Mouse (Mus musculus) liver, postnatal 0 days (tissue): Measurements from ENCODE around the gene Sco2. TPM values are rescaled to one million over a fixed set of nuclear protein-coding genes. Genes with fewer than 3 reads are reported as not detected.

ENCODE experiments used
- ATAC-seq: fragments of 200-750 bp; cut with Nextera tagmentation; 2 replicates; pipeline ENCODE4 v1.8.0; 2017; ENCODE audit warnings: mild to moderate bottlenecking, moderate library complexity
- DNase-seq: peaks from one replicate; pipeline ENCODE4 v3.0.0-alpha.2; 2016
- H3K27ac ChIP-seq: fragments of 300-500 bp; sonication (generic); 2 replicates; pipeline ENCODE4 v1.5.1; 2014; ENCODE audit warnings: antibody characterized with exemption, moderate library complexity, mild to moderate bottlenecking, low read depth
- H3K27me3 ChIP-seq: fragments of 300-500 bp; sonication (generic); 2 replicates; pipeline ENCODE4 v1.6.1; 2014; ENCODE audit warnings: low read length, control low read depth, mixed read lengths; ENCODE audit not compliant: insufficient read depth
- H3K36me3 ChIP-seq: fragments of 300-500 bp; sonication (generic); replicated peaks from 2 replicates; pipeline ENCODE4 v1.6.1; 2014; ENCODE audit warnings: mild to moderate bottlenecking, control low read depth, low read length, moderate library complexity, mixed read lengths; ENCODE audit not compliant: insufficient read depth
- H3K4me1 ChIP-seq: fragments of 300-500 bp; sonication (generic); 2 replicates; pipeline ENCODE4 v1.6.1; 2014; ENCODE audit warnings: antibody characterized with exemption, mild to moderate bottlenecking, control low read depth; ENCODE audit not compliant: insufficient read depth
- H3K4me2 ChIP-seq: fragments of 300-500 bp; sonication (generic); 2 replicates; pipeline ENCODE4 v1.6.1; 2014; ENCODE audit warnings: low read depth, mild to moderate bottlenecking, low read length, moderate library complexity, mixed read lengths
- H3K4me3 ChIP-seq: fragments of 300-500 bp; sonication (generic); 2 replicates; pipeline ENCODE4 v1.5.1; 2014; ENCODE audit warnings: low read depth, low read length
- H3K9ac ChIP-seq: fragments of 300-500 bp; sonication (generic); replicated peaks from 2 replicates; pipeline ENCODE4 v1.6.1; 2014; ENCODE audit warnings: mild to moderate bottlenecking, moderate library complexity
- H3K9me3 ChIP-seq: fragments of 300-500 bp; sonication (generic); 2 replicates; pipeline ENCODE4 v1.6.1; 2016; ENCODE audit warnings: mild to moderate bottlenecking, control low read depth, low read length, mixed read lengths
- CTCF ChIP-seq: sonication (generic); IDR thresholded peaks from 2 replicates; pipeline ENCODE4 v1.5.1; 2016; ENCODE audit warnings: antibody characterized with exemption, low read depth
- EP300 ChIP-seq: IDR thresholded peaks from 2 replicates; pipeline ENCODE4 v1.6.1; 2016; ENCODE audit warnings: antibody characterized with exemption, low read depth, mild to moderate bottlenecking
- WGBS: fragments of 180-500 bp; shearing (Covaris S2); extraction: QIAGEN DNeasy Blood & Tissue Kit; methylation state at CpG from one replicate; pipeline ENCODE4 v1.1.7; 2014; ENCODE audit not compliant: insufficient replicate concordance; 5-methylcytosine and 5-hydroxymethylcytosine counted together
- polyA plus RNA-seq: library from polyadenylated mRNA; unstranded; fragments of >200 nt; fragmentation: Nextera tagmentation; extraction: Ambion mirVana; gene quantifications from 2 replicates; pipeline ENCODE4 v1.2.1, GENCODE M21; 2015

Gene Sco2
- polyA plus RNA-seq, 1 experiment from 2014 or later, result 9.1 TPM

GRCm38 (mm10) chr15:89339696-89340095 is 34.0 kb downstream of the Sco2 start:
- no peaks in the 10 kb centered on the region for H3K9me3 ChIP-seq
- ATAC-seq (no peak), DNase-seq (no peak)
- no peak overlapping the region for H3K9ac ChIP-seq
- TF ChIP-seq EP300, result no peak
- TF ChIP-seq CTCF, result no peak
- H3K4me3 ChIP-seq, result no peak overlapping the region
- no peak overlapping the region for H3K4me2 ChIP-seq
- WGBS, result 44% methylated on average over 2 of the region's 2 CpGs
- H3K36me3 ChIP-seq, result no peaks in the 10 kb centered on the region
- H3K27me3 ChIP-seq, result no peaks in the 10 kb centered on the region
- no peak overlapping the region for H3K27ac ChIP-seq
- no peaks in the 10 kb centered on the region; the same call in 1 of the 2 replicates for H3K4me1 ChIP-seq

- no peaks in the 10 kb centered on the region for H3K36me3 ChIP-seq
- ATAC-seq, result no peak
- H3K4me1 ChIP-seq, result no peaks in the 10 kb centered on the region; the same call in 1 of the 2 replicates
- no peaks in the 10 kb centered on the region for H3K9me3 ChIP-seq
- no peak overlapping the region for H3K9ac ChIP-seq
- WGBS, result 83% methylated on average over 14 of the region's 14 CpGs
- no peak overlapping the region for H3K4me2 ChIP-seq
- no peak overlapping the region for H3K27ac ChIP-seq
- peak; percentile 11 for DNase-seq
- TF ChIP-seq CTCF, result no peak
- TF ChIP-seq EP300, result no peak
- no peak overlapping the region for H3K4me3 ChIP-seq
- no peaks in the 10 kb centered on the region for H3K27me3 ChIP-seq
Measured at GRCm38 (mm10) chr15:89336422-89336821, 37.2 kb downstream of the Sco2 start.

GRCm38 (mm10) chr15:89334774-89335537 is 38.7 kb downstream of the Sco2 start:
- 63% methylated on average over 17 of the region's 17 CpGs for WGBS
- Histone ChIP-seq H3K4me3 (no peak overlapping the region), H3K27me3 (no peaks in the 10 kb centered on the region), H3K27ac (peak overlapping the region; percentile 52), H3K4me1 (no peaks in the 10 kb centered on the region; the same call in 1 of the 2 replicates), H3K9me3 (no peaks in the 10 kb centered on the region), H3K36me3 (no peaks in the 10 kb centered on the region), H3K9ac (0 out of 2 replicates have a peak overlapping the region, but pooled peaks have one; percentile 30), H3K4me2 (peak overlapping the region; percentile 47)
- ATAC-seq (peak; percentile 93), DNase-seq (peak; percentile 18)
- TF ChIP-seq EP300 (no peak), CTCF (no peak)

GRCm38 (mm10) chr15:89334271-89334670 is 39.4 kb downstream of the Sco2 start, which contains the start of gene Miox:
Gene Miox (plus strand): TSS chr15:89334398.
- H3K27ac ChIP-seq, result peak within 1 kb of the TSS; percentile 52
- H3K9me3 ChIP-seq, result no peaks in the 10 kb centered on the region
- H3K4me3 ChIP-seq, result no peak within 1 kb of the TSS
- 71% methylated on average over 7 of the region's 7 CpGs for WGBS
- ATAC-seq (peak; percentile 26; the same call in 1 of the 2 replicates), DNase-seq (peak; percentile 11)
- H3K4me2 ChIP-seq, result peak within 1 kb of the TSS; percentile 47
- TF ChIP-seq CTCF, result no peak
- H3K27me3 ChIP-seq, result no peaks in the 10 kb centered on the region
- no peaks in the 10 kb centered on the region for H3K36me3 ChIP-seq
- H3K4me1 ChIP-seq, result no peaks in the 10 kb centered on the region; the same call in 1 of the 2 replicates
- H3K9ac ChIP-seq, result 0 out of 2 replicates have a peak within 1 kb of the TSS, but pooled peaks have one; percentile 30

- Histone ChIP-seq H3K27me3 (no peaks in the 10 kb centered on the region), H3K4me1 (peaks cover 6% of the 10 kb centered on the region; the same call in 1 of the 2 replicates), H3K4me2 (no peak overlapping the region), H3K27ac (no peak overlapping the region), H3K4me3 (no peak overlapping the region), H3K36me3 (no peaks in the 10 kb centered on the region), H3K9me3 (no peaks in the 10 kb centered on the region), H3K9ac (no peak overlapping the region)
- TF ChIP-seq CTCF, result no peak
- no peak for TF ChIP-seq EP300
- 58% methylated on average over 5 of the region's 5 CpGs for WGBS
- no peak for ATAC-seq
- DNase-seq, result peak; percentile 9
Measured at GRCm38 (mm10) chr15:89326441-89326840, 47.2 kb downstream of the Sco2 start.

GRCm38 (mm10) chr15:89323656-89324055 is 50.0 kb downstream of the Sco2 start:
- Histone ChIP-seq H3K27ac (no peak overlapping the region), H3K4me3 (peak overlapping the region; percentile 46), H3K27me3 (no peaks in the 10 kb centered on the region), H3K9ac (peak overlapping the region; percentile 56), H3K4me2 (peak overlapping the region; percentile 55), H3K36me3 (no peaks in the 10 kb centered on the region), H3K9me3 (no peaks in the 10 kb centered on the region), H3K4me1 (peaks cover 6% of the 10 kb centered on the region; the same call in 1 of the 2 replicates)
- DNase-seq (peak; percentile 12), ATAC-seq (0 out of 2 replicates have a peak, but pooled peaks have one; percentile 16)
- no peak for TF ChIP-seq CTCF
- no peak for TF ChIP-seq EP300
- 50% methylated on average over 4 of the region's 4 CpGs for WGBS
